Mouse (Mus musculus): ENCODE results near the gene Abcc10. TPM values are rescaled to one million over a fixed set of nuclear protein-coding genes. Genes with fewer than 3 reads are reported as not detected.

The Abcc10 gene
- polyA plus RNA-seq, 1 experiment from 2014 or later, result 6.6 TPM

- H3K4me1 ChIP-seq, result peaks cover 46% of the 10 kb centered on the region
- 87% methylated on average over 7 of the region's 7 CpGs for WGBS
- H3K4me3 ChIP-seq, result no peak overlapping the region
- H3K27me3 ChIP-seq (replicated peaks; ENCODE audit: low read depth, poor library complexity, severe bottlenecking), result no peaks in the 10 kb centered on the region
- H3K9me3 ChIP-seq, result no peaks in the 10 kb centered on the region
- no peak overlapping the region for H3K27ac ChIP-seq (replicated peaks)
- H3K36me3 ChIP-seq (replicated peaks), result peaks cover 99% of the 10 kb centered on the region
- DNase-seq (ENCODE audit: low spot score), result no peak
Measured at GRCm38 (mm10) chr17:46267511-46267910, 60.6 kb downstream of the Abcc10 start.

GRCm38 (mm10) chr17:46266986-46267385 is 61.2 kb downstream of the Abcc10 start:
- peaks cover 99% of the 10 kb centered on the region for H3K36me3 ChIP-seq (replicated peaks)
- DNase-seq (ENCODE audit: low spot score), result no peak
- H3K4me3 ChIP-seq, result no peak overlapping the region
- 0 out of 2 replicates have a peak overlapping the region, but pooled peaks have one; percentile 2 for H3K27ac ChIP-seq (replicated peaks)
- H3K27me3 ChIP-seq (replicated peaks; ENCODE audit: low read depth, poor library complexity, severe bottlenecking), result no peaks in the 10 kb centered on the region
- H3K4me1 ChIP-seq, result peaks cover 41% of the 10 kb centered on the region
- no peaks in the 10 kb centered on the region for H3K9me3 ChIP-seq
- 59% methylated on average over 6 of the region's 6 CpGs for WGBS

- peak; percentile 85 for DNase-seq (ENCODE audit: low spot score)
- Histone ChIP-seq H3K4me3 (no peak overlapping the region), H3K27me3 (replicated peaks; ENCODE audit: low read depth, poor library complexity, severe bottlenecking) (no peaks in the 10 kb centered on the region), H3K9me3 (no peaks in the 10 kb centered on the region), H3K36me3 (replicated peaks) (peaks cover 99% of the 10 kb centered on the region), H3K27ac (replicated peaks) (no peak overlapping the region), H3K4me1 (peaks cover 37% of the 10 kb centered on the region)
- WGBS, result 21% methylated on average over 14 of the region's 14 CpGs
Measured at GRCm38 (mm10) chr17:46265918-46266618, 62.1 kb downstream of the Abcc10 start.

- no peak overlapping the region for H3K4me3 ChIP-seq
- no peaks in the 10 kb centered on the region for H3K27me3 ChIP-seq (replicated peaks; ENCODE audit: low read depth, poor library complexity, severe bottlenecking)
- no peak overlapping the region for H3K27ac ChIP-seq (replicated peaks)
- H3K9me3 ChIP-seq, result no peaks in the 10 kb centered on the region
- 80% methylated on average over 12 of the region's 12 CpGs for WGBS
- H3K4me1 ChIP-seq, result peaks cover 37% of the 10 kb centered on the region
- no peak for DNase-seq (ENCODE audit: low spot score)
- peaks cover 99% of the 10 kb centered on the region for H3K36me3 ChIP-seq (replicated peaks)
Measured at GRCm38 (mm10) chr17:46265502-46265901, 62.6 kb downstream of the Abcc10 start.

DNA sequence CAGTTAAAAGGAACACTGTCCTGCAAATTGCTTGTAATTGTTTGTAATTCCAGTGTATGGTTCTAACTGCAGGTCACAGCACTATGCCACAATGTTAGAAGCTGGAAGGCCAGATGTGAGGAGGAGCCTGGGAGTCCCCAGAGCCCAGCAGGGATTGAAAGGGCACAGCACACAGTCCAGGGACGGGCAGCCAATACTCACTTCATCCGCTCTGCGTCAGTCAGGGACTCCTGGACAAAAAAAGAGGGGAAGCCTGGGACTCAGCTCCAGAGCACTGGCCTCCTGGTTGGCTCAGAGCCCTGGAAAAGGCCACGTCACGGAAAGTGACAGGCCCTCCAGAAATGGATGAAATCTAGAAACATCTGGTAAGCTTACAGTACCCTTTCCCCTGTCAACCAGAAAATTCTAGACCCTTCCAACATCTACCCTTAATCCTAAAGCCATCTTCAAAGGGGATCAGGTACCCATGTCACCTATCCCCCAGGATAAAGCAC is 65.9 kb downstream of the Abcc10 start:
- DNase-seq (ENCODE audit: low spot score), result no peak
- H3K36me3 ChIP-seq (replicated peaks), result peaks cover 99% of the 10 kb centered on the region

GRCm38 (mm10) chr17:46259675-46260074 is 68.5 kb downstream of the Abcc10 start:
- Histone ChIP-seq H3K27me3 (replicated peaks; ENCODE audit: low read depth, poor library complexity, severe bottlenecking) (peaks cover 25% of the 10 kb centered on the region), H3K4me3 (no peak overlapping the region), H3K36me3 (replicated peaks) (peaks cover 86% of the 10 kb centered on the region), H3K27ac (replicated peaks) (no peak overlapping the region), H3K9me3 (no peaks in the 10 kb centered on the region), H3K4me1 (peaks cover 9% of the 10 kb centered on the region)
- 89% methylated on average over 17 of the region's 17 CpGs for WGBS
- DNase-seq (ENCODE audit: low spot score), result no peak

More for the DNA sequence above, 65.9 kb downstream of the Abcc10 start:
- Histone ChIP-seq H3K4me1 (peaks cover 17% of the 10 kb centered on the region), H3K27me3 (replicated peaks; ENCODE audit: low read depth, poor library complexity, severe bottlenecking) (no peaks in the 10 kb centered on the region), H3K27ac (replicated peaks) (no peak overlapping the region), H3K9me3 (no peaks in the 10 kb centered on the region), H3K4me3 (no peak overlapping the region)
- WGBS, result 84% methylated on average over 5 of the region's 5 CpGs

- WGBS, result 88% methylated on average over 30 of the region's 30 CpGs
- Histone ChIP-seq H3K4me1 (peaks cover 21% of the 10 kb centered on the region), H3K9me3 (no peaks in the 10 kb centered on the region), H3K27me3 (replicated peaks; ENCODE audit: low read depth, poor library complexity, severe bottlenecking) (peaks cover 35% of the 10 kb centered on the region), H3K36me3 (replicated peaks) (peaks cover 74% of the 10 kb centered on the region), H3K27ac (replicated peaks) (no peak overlapping the region), H3K4me3 (no peak overlapping the region)
- DNase-seq (ENCODE audit: low spot score), result no peak
Measured at GRCm38 (mm10) chr17:46258279-46259053, 69.7 kb downstream of the Abcc10 start.

DNA sequence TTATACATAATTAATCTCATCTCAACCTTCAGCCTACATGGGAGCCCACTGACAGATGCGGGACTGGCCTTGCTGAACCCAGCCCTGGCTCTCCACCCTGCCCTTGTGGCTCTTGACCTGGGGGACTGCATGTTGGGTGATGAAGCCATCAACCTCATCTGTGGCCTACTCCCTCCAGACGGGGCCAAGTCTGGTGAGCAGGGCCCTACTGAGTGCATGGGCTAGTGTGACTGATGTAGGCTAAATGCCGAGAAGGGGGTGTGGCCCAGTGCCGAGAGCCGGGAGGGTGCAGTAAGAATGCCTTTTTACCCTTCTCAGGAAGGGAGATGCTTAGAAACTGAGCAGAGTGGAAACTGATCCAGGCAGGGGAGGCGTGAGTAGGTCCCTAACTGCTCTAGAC is 73.0 kb downstream of the Abcc10 start:
- Histone ChIP-seq H3K9me3 (no peaks in the 10 kb centered on the region), H3K27ac (replicated peaks) (no peak overlapping the region), H3K4me3 (peak overlapping the region; percentile 80; the same call in 1 of the 2 replicates), H3K4me1 (peaks cover 29% of the 10 kb centered on the region), H3K27me3 (replicated peaks; ENCODE audit: low read depth, poor library complexity, severe bottlenecking) (peaks cover 35% of the 10 kb centered on the region), H3K36me3 (replicated peaks) (peaks cover 66% of the 10 kb centered on the region)
- DNase-seq (ENCODE audit: low spot score), result no peak
- WGBS, result 31% methylated on average over 6 of the region's 6 CpGs

DNA sequence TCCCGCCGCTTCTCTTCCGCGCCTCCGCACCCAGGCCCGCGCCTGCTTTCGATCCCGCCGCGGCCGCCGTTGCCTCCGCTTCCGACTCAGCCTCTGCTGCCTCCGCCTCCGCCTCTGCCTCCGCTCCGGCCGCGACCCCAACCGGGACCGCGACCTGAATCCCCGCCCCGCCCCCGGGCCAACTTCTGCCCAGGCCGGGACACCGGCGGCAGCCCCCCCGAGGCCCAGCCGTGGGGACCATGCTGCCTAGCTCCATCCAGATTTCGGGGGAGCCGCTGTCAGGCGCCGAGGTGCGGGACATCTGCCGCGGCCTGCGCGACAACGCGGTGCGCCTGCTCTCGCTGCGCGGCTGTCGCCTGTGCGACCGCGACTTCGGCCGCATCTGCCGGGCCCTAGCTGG is 74.0 kb downstream of the Abcc10 start:
- peaks cover 35% of the 10 kb centered on the region for H3K27me3 ChIP-seq (replicated peaks; ENCODE audit: low read depth, poor library complexity, severe bottlenecking)
- H3K27ac ChIP-seq (replicated peaks), result peak overlapping the region; percentile 78
- WGBS, result under 1% methylated on average over 54 of the region's 54 CpGs
- peaks cover 33% of the 10 kb centered on the region for H3K4me1 ChIP-seq
- no peaks in the 10 kb centered on the region for H3K9me3 ChIP-seq
- peak overlapping the region; percentile 80 for H3K4me3 ChIP-seq
- peaks cover 66% of the 10 kb centered on the region for H3K36me3 ChIP-seq (replicated peaks)
- DNase-seq (ENCODE audit: low spot score), result no peak

DNA sequence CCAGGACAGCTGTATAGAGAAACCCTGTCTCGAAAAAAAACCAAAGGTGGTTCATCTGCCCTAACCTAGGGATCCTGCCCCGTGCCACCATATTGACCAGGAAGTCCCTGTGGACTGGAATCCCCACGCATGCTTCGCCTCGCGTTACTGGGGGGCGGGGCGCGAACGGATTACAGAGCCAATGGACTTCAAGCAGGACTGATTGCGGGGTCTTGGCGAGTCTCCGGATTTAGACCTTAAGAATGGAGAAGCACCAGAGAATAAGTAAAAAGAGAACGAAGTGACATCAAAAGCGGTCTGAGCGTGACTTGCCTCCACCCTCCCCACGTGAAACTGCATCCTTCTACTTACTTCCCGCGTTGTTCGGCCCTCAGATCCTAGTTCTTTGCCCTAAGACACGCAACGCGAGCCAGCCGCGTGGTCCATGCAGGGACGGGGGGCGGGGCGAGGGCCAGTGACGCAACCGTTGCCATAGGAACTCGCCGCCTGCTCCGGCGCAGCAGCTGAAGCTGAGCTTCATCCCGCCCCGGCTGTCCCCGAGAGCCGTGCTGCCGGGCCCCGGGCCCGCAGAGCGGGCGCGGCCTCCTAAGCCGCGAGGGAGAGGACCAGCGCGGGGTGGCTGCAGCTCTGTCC is 74.6 kb downstream of the Abcc10 start, which contains the start of gene Lrrc73:
TSS of gene Lrrc73 (plus strand) at position 80 of the 633 bp plus-strand sequence.
- peaks cover 63% of the 10 kb centered on the region for H3K36me3 ChIP-seq (replicated peaks)

More for the DNA sequence above, 74.6 kb downstream of the Abcc10 start, which contains the start of gene Lrrc73:
- no peaks in the 10 kb centered on the region for H3K9me3 ChIP-seq
- H3K27ac ChIP-seq (replicated peaks), result peak within 1 kb of the TSS; percentile 78
- H3K4me1 ChIP-seq, result peaks cover 38% of the 10 kb centered on the region
- H3K27me3 ChIP-seq (replicated peaks; ENCODE audit: low read depth, poor library complexity, severe bottlenecking), result peaks cover 35% of the 10 kb centered on the region
- peak; percentile 94 for DNase-seq (ENCODE audit: low spot score)
- H3K4me3 ChIP-seq, result peak within 1 kb of the TSS; percentile 80
- 2% methylated on average over 48 of the region's 48 CpGs for WGBS
